Mouse (Mus musculus): ENCODE results near the gene Trappc13.

- no peak for TF ChIP-seq CTCF (IDR thresholded peaks at IDR 0.05)
- no peak for TF ChIP-seq EP300 (IDR thresholded peaks at IDR 0.05)
Observed at GRCm38 (mm10) chr13:104171711-104172110, 6.6 kb downstream of the Trappc13 start.

Measured in lung, postnatal 0 days (tissue).